Mouse (Mus musculus): Measurements from ENCODE around the gene Vgll4. TPM values are rescaled to one million over a fixed set of nuclear protein-coding genes. Genes with fewer than 3 reads are reported as not detected.

Gene Vgll4
- polyA plus RNA-seq, 1 experiment from 2014 or later = 35.6 TPM

GRCm38 (mm10) chr6:114862046-114862445 lies 107.7 kb downstream of the Vgll4 start:
- 82% methylated on average over 9 of the region's 9 CpGs for WGBS
- H3K4me3 ChIP-seq (ENCODE audit: low read depth, low read length) = no peak overlapping the region
- ATAC-seq (ENCODE audit: low read depth) = no peak
- peaks cover 5% of the 10 kb centered on the region; the same call in 1 of the 2 replicates for H3K36me3 ChIP-seq (ENCODE audit: control insufficient read depth, insufficient read depth, low read length)
- no peak overlapping the region for H3K9ac ChIP-seq (replicated peaks; ENCODE audit: low read depth, low read length)
- H3K27ac ChIP-seq (ENCODE audit: low read depth, low read length) = no peak overlapping the region
- H3K4me1 ChIP-seq (ENCODE audit: control insufficient read depth, insufficient read depth, low read length) = no peaks in the 10 kb centered on the region
- no peak overlapping the region for H3K4me2 ChIP-seq (ENCODE audit: low read depth, low read length)
- no peaks in the 10 kb centered on the region for H3K27me3 ChIP-seq (ENCODE audit: control insufficient read depth, insufficient read depth, low read length)
- H3K9me3 ChIP-seq (ENCODE audit: control insufficient read depth, low read length) = no peaks in the 10 kb centered on the region

DNA sequence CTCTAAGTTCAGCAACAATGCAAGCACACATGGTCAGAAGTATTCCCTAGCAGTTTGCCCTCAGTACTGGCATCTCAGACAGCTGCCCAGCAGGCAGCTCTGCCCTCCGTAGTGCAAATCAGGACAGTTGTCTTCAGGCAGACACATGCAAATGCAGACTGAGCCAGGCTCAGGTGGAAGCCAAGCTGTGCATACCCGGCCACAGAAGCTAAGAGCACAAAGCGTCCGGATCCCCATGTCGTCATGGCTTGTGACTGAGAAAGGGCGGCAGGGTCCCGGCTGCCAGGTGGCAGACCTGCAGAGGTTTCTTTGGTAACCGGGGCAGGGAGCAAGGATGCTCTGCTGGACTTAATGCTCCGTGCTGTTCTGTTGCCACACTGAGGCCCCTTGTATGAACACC lies 108.2 kb downstream of the Vgll4 start:
- WGBS = 55% methylated on average over 9 of the region's 9 CpGs
- H3K4me1 ChIP-seq (ENCODE audit: control insufficient read depth, insufficient read depth, low read length) = no peaks in the 10 kb centered on the region
- no peak overlapping the region for H3K4me2 ChIP-seq (ENCODE audit: low read depth, low read length)
- H3K9ac ChIP-seq (replicated peaks; ENCODE audit: low read depth, low read length) = no peak overlapping the region
- no peaks in the 10 kb centered on the region for H3K9me3 ChIP-seq (ENCODE audit: control insufficient read depth, low read length)
- no peaks in the 10 kb centered on the region for H3K27me3 ChIP-seq (ENCODE audit: control insufficient read depth, insufficient read depth, low read length)
- no peak overlapping the region for H3K27ac ChIP-seq (ENCODE audit: low read depth, low read length)
- peaks cover 5% of the 10 kb centered on the region; the same call in 1 of the 2 replicates for H3K36me3 ChIP-seq (ENCODE audit: control insufficient read depth, insufficient read depth, low read length)
- no peak for ATAC-seq (ENCODE audit: low read depth)
- no peak overlapping the region for H3K4me3 ChIP-seq (ENCODE audit: low read depth, low read length)

DNA sequence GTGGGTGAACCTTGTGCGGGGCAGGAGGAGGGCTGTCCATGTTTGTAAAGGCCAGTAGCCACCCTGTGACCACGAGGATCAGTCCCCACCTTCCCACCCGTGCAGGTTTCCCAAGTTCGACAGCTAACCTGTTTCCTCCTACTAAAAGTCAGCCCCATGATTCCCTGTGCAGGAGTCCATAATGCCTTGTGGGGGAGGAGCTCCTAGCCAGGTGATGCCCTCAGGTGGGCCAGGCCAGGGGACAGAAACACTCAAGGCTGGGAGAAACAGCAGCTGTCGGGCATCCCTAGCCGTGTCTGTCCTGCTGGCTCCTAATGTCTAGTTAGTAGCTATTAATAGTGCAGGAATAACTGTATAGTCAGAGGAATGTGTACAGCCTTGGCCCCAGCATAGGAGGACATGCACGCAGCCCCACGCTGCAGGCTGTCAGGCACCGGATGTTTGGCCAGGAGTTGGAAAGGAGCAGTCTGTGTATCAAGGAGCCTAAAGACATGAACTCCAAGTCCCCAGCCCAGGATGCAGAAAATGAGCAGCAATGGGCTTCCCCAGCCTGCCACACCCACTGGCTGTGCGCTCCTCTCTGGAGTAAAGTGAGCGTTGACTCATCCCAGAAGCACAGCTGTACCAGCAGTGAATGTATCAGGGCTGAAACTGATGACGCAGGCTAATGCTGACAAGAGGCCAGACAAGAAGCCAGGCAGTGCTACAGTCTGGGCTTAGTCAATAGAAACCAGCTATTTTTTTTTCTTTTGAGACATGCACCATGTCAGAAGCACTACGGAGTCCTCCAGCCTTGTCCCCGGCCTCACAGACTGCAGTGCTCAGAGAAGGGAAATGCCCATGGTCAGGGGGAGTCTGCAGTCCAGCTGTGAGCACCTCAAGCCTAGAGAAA lies 108.9 kb downstream of the Vgll4 start:
- Histone ChIP-seq H3K27ac (ENCODE audit: low read depth, low read length) (0 out of 2 replicates have a peak overlapping the region, but pooled peaks have one; percentile 22), H3K27me3 (ENCODE audit: control insufficient read depth, insufficient read depth, low read length) (no peaks in the 10 kb centered on the region), H3K4me2 (ENCODE audit: low read depth, low read length) (no peak overlapping the region), H3K9ac (replicated peaks; ENCODE audit: low read depth, low read length) (no peak overlapping the region), H3K4me1 (ENCODE audit: control insufficient read depth, insufficient read depth, low read length) (no peaks in the 10 kb centered on the region), H3K9me3 (ENCODE audit: control insufficient read depth, low read length) (no peaks in the 10 kb centered on the region), H3K36me3 (ENCODE audit: control insufficient read depth, insufficient read depth, low read length) (peaks cover 5% of the 10 kb centered on the region; the same call in 1 of the 2 replicates), H3K4me3 (ENCODE audit: low read depth, low read length) (no peak overlapping the region)
- ATAC-seq (ENCODE audit: low read depth) = no peak
- 88% methylated on average over 14 of the region's 14 CpGs for WGBS

DNA sequence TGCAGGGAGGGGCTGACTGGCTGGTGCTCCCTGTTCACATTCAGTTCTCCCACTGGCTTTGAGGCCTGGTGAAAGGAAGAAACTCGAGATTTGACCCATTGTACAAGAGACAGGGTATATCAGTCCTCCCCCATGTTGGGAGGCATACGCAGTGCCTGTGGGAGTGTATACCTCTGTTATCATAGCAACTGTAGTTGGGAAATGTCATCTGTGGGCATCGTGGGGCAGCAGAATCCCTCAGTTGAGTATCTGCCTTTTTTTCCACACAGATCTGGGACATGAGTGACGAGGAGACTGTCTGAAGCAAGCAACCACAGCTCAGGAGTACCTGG lies 111.1 kb downstream of the Vgll4 start:
- H3K9ac ChIP-seq (replicated peaks; ENCODE audit: low read depth, low read length) = no peak overlapping the region
- H3K4me3 ChIP-seq (ENCODE audit: low read depth, low read length) = no peak overlapping the region
- no peaks in the 10 kb centered on the region for H3K4me1 ChIP-seq (ENCODE audit: control insufficient read depth, insufficient read depth, low read length)
- no peak overlapping the region for H3K4me2 ChIP-seq (ENCODE audit: low read depth, low read length)
- no peak for ATAC-seq (ENCODE audit: low read depth)
- H3K9me3 ChIP-seq (ENCODE audit: control insufficient read depth, low read length) = no peaks in the 10 kb centered on the region
- 81% methylated on average over 4 of the region's 4 CpGs for WGBS
- no peaks in the 10 kb centered on the region for H3K27me3 ChIP-seq (ENCODE audit: control insufficient read depth, insufficient read depth, low read length)
- H3K36me3 ChIP-seq (ENCODE audit: control insufficient read depth, insufficient read depth, low read length) = peaks cover 5% of the 10 kb centered on the region; the same call in 1 of the 2 replicates
- 0 out of 2 replicates have a peak overlapping the region, but pooled peaks have one; percentile 22 for H3K27ac ChIP-seq (ENCODE audit: low read depth, low read length)

GRCm38 (mm10) chr6:114857996-114858721 lies 111.6 kb downstream of the Vgll4 start:
- H3K9me3 ChIP-seq (ENCODE audit: control insufficient read depth, low read length) = no peaks in the 10 kb centered on the region
- no peak overlapping the region for H3K4me2 ChIP-seq (ENCODE audit: low read depth, low read length)
- H3K4me1 ChIP-seq (ENCODE audit: control insufficient read depth, insufficient read depth, low read length) = 0 out of 2 replicates have a peak, but pooled peaks cover 3% of the 10 kb centered on the region
- WGBS = 93% methylated on average over 3 of the region's 3 CpGs
- no peak overlapping the region for H3K27ac ChIP-seq (ENCODE audit: low read depth, low read length)
- H3K36me3 ChIP-seq (ENCODE audit: control insufficient read depth, insufficient read depth, low read length) = peaks cover 5% of the 10 kb centered on the region; the same call in 1 of the 2 replicates
- no peaks in the 10 kb centered on the region for H3K27me3 ChIP-seq (ENCODE audit: control insufficient read depth, insufficient read depth, low read length)
- no peak for ATAC-seq (ENCODE audit: low read depth)
- no peak overlapping the region for H3K4me3 ChIP-seq (ENCODE audit: low read depth, low read length)
- no peak overlapping the region for H3K9ac ChIP-seq (replicated peaks; ENCODE audit: low read depth, low read length)

DNA sequence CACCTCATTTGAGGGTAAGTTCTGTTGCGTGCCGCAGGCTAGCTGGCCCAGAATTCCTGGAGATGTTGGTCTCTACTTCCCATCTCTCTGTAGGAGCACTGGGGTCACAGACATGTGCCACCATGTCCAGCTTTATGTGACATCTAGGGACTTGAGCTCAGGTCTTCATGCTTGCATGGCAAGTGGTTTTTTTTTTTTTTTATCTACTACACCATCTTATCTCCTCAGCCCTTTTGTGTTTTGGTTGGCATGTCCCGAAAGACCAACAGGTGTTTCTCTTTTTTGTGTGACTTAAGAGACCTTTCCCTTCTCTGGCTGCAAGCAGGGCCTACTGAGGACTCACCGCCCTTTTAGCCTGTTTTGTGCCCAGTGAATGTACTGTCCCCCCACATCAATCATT lies 113.3 kb downstream of the Vgll4 start:
- no peaks in the 10 kb centered on the region for H3K36me3 ChIP-seq (ENCODE audit: control insufficient read depth, insufficient read depth, low read length)
- no peak overlapping the region for H3K4me2 ChIP-seq (ENCODE audit: low read depth, low read length)
- H3K9ac ChIP-seq (replicated peaks; ENCODE audit: low read depth, low read length) = no peak overlapping the region
- H3K4me1 ChIP-seq (ENCODE audit: control insufficient read depth, insufficient read depth, low read length) = peaks cover 18% of the 10 kb centered on the region
- ATAC-seq (ENCODE audit: low read depth) = no peak
- no peak overlapping the region for H3K27ac ChIP-seq (ENCODE audit: low read depth, low read length)
- H3K27me3 ChIP-seq (ENCODE audit: control insufficient read depth, insufficient read depth, low read length) = no peaks in the 10 kb centered on the region
- H3K4me3 ChIP-seq (ENCODE audit: low read depth, low read length) = no peak overlapping the region
- no peaks in the 10 kb centered on the region for H3K9me3 ChIP-seq (ENCODE audit: control insufficient read depth, low read length)
- WGBS = 90% methylated on average over 4 of the region's 4 CpGs

DNA sequence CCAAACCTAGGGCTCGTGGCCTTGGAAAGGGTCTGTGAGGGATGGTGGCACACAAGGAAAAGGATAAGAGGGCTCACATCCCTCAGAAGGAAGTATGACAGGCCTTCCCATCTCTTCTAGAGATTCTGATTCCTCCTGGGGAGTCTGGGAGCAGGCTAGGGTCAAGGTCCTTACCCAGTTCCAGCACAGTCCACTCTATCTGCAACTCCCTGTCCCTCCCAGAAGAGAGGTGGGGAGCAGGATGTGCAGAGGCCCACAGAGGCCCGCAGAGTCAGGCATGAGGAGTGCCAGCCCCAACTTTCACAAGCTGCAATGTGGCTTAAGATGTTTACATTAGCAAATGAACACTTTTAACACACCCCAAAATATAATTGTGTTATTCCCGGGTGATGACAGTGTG lies 114.2 kb downstream of the Vgll4 start:
- no peaks in the 10 kb centered on the region for H3K9me3 ChIP-seq (ENCODE audit: control insufficient read depth, low read length)
- no peaks in the 10 kb centered on the region for H3K27me3 ChIP-seq (ENCODE audit: control insufficient read depth, insufficient read depth, low read length)
- no peak overlapping the region for H3K4me2 ChIP-seq (ENCODE audit: low read depth, low read length)
- 72% methylated on average over 3 of the region's 3 CpGs for WGBS
- no peaks in the 10 kb centered on the region for H3K36me3 ChIP-seq (ENCODE audit: control insufficient read depth, insufficient read depth, low read length)
- H3K9ac ChIP-seq (replicated peaks; ENCODE audit: low read depth, low read length) = 0 out of 2 replicates have a peak overlapping the region, but pooled peaks have one; percentile 3
- no peak overlapping the region for H3K27ac ChIP-seq (ENCODE audit: low read depth, low read length)
- no peak for ATAC-seq (ENCODE audit: low read depth)
- no peak overlapping the region for H3K4me3 ChIP-seq (ENCODE audit: low read depth, low read length)
- H3K4me1 ChIP-seq (ENCODE audit: control insufficient read depth, insufficient read depth, low read length) = peaks cover 19% of the 10 kb centered on the region

DNA sequence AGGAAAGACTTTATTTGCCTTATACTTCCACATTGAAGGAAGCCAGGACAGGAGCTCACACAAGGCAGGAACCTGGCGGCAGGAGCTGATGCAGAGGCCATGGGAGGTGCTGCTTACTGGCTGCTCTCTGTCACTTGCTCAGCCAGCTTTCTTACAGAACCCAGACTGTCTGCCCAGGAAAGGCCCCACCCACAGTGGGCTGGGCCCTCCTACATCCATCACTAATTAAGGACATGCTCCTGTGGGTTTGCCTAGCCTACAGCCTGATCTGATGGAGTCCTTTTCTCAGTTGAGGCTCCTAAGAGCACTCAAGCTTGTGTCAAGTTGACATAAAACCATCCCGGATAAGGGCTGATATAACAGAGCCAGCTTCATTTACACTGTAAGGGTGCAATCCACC lies 115.4 kb downstream of the Vgll4 start:
- WGBS = 50% methylated on average over 2 of the region's 2 CpGs
- peak; percentile 29; the same call in 1 of the 2 replicates for ATAC-seq (ENCODE audit: low read depth)
- peaks cover 19% of the 10 kb centered on the region for H3K4me1 ChIP-seq (ENCODE audit: control insufficient read depth, insufficient read depth, low read length)

DNA sequence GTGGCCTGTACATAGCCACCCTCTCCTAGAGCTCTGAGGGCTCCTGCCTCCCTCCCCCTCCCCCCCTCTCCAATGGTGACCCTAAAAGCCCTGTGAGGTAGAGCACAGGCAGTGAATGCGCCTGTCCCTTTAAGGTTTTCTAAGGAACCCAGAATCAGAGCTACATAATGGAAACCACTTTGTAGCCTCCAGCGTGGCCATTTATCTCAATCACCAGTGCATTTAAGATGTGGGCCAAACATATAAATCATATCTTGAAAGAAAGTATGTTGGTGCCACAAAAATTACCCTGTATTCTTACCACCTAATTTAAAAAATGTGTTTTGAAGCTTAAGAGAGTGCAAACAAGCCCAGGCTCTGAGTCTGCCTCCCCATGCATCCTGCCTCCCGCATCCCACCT lies 117.1 kb downstream of the Vgll4 start:
- ATAC-seq (ENCODE audit: low read depth) = peak; percentile 23; the same call in 1 of the 2 replicates
- Histone ChIP-seq H3K27ac (ENCODE audit: low read depth, low read length) (peak overlapping the region; percentile 8; the same call in 1 of the 2 replicates), H3K9ac (replicated peaks; ENCODE audit: low read depth, low read length) (no peak overlapping the region; the same call in 1 of the 2 replicates), H3K36me3 (ENCODE audit: control insufficient read depth, insufficient read depth, low read length) (no peaks in the 10 kb centered on the region), H3K4me3 (ENCODE audit: low read depth, low read length) (no peak overlapping the region), H3K4me2 (ENCODE audit: low read depth, low read length) (no peak overlapping the region), H3K9me3 (ENCODE audit: control insufficient read depth, low read length) (no peaks in the 10 kb centered on the region), H3K27me3 (ENCODE audit: control insufficient read depth, insufficient read depth, low read length) (no peaks in the 10 kb centered on the region), H3K4me1 (ENCODE audit: control insufficient read depth, insufficient read depth, low read length) (peaks cover 19% of the 10 kb centered on the region)
- WGBS = 37% methylated on average over 3 of the region's 3 CpGs

More for the DNA sequence above, 115.4 kb downstream of the Vgll4 start:
- H3K27ac ChIP-seq (ENCODE audit: low read depth, low read length) = no peak overlapping the region
- no peaks in the 10 kb centered on the region for H3K36me3 ChIP-seq (ENCODE audit: control insufficient read depth, insufficient read depth, low read length)
- no peaks in the 10 kb centered on the region for H3K27me3 ChIP-seq (ENCODE audit: control insufficient read depth, insufficient read depth, low read length)
- H3K4me2 ChIP-seq (ENCODE audit: low read depth, low read length) = no peak overlapping the region
- H3K4me3 ChIP-seq (ENCODE audit: low read depth, low read length) = no peak overlapping the region
- no peak overlapping the region for H3K9ac ChIP-seq (replicated peaks; ENCODE audit: low read depth, low read length)
- no peaks in the 10 kb centered on the region for H3K9me3 ChIP-seq (ENCODE audit: control insufficient read depth, low read length)

Measured in neural tube, embryonic 14.5 days (tissue).